Comparison of ENCODE assay signal across 19 mouse cellular contexts in genomic region chr17:13661023-13661422, GRCm38 (mm10).
"Had no signal": no experiment of that assay in that cellular context is flagged by ENCODE, and none has a peak within 500 bp of the region (broad histone marks: within the 10 kb centered on the region; RNA-seq: fewer than 3 reads in every experiment).

No protein-coding gene starts in this region.

- H3K27ac ChIP-seq: kidney, postnatal 0 days; limb, embryonic 12.5 days; liver, embryonic 13.5 days; macrophage; midbrain, embryonic 12.5 days had no signal

- ATAC-seq: midbrain, embryonic 16.5 days had no signal

- H3K36me3 ChIP-seq: limb, embryonic 12.5 days; liver, embryonic 13.5 days; midbrain, embryonic 12.5 days; neural tube, embryonic 13.5 days had no signal

- H3K9ac ChIP-seq: limb, embryonic 12.5 days; liver, embryonic 13.5 days; lung, embryonic 14.5 days; midbrain, embryonic 12.5 days; neural tube, embryonic 13.5 days had no signal

- H3K4me3 ChIP-seq: limb, embryonic 12.5 days; liver, embryonic 13.5 days; midbrain, embryonic 12.5 days; neural tube, embryonic 13.5 days had no signal

- H3K4me2 ChIP-seq: limb, embryonic 12.5 days; liver, embryonic 13.5 days; lung, embryonic 14.5 days; midbrain, embryonic 12.5 days; neural tube, embryonic 13.5 days had no signal

- H3K9me3 ChIP-seq: limb, embryonic 12.5 days; midbrain, embryonic 12.5 days; neural tube, embryonic 13.5 days had no signal

- H3K27me3 ChIP-seq: liver, embryonic 13.5 days; midbrain, embryonic 12.5 days; neural tube, embryonic 13.5 days had no signal

- DNase-seq: kidney, adult 11 months; kidney, adult 9 months; kidney, postnatal 36 days; layer of hippocampus, adult 9-11 months; layer of hippocampus, postnatal 36 days; liver, embryonic 13.5 days; lung, embryonic 14.5 days; lung, postnatal 10 days; retina, postnatal 1 day; right cerebral cortex, postnatal 4 days; spleen, adult 18-20 months; thymus, adult 2 months; thymus, postnatal 4 days had no signal
